Mouse (Mus musculus) B cell, adult 2 months (primary cell): ENCODE data around the gene Slc38a6.

Experiments used
- DNase-seq, 2 experiments: peaks; one replicate each; pipeline ENCODE4 v3.0.0; 2022

Gene Slc38a6

DNA sequence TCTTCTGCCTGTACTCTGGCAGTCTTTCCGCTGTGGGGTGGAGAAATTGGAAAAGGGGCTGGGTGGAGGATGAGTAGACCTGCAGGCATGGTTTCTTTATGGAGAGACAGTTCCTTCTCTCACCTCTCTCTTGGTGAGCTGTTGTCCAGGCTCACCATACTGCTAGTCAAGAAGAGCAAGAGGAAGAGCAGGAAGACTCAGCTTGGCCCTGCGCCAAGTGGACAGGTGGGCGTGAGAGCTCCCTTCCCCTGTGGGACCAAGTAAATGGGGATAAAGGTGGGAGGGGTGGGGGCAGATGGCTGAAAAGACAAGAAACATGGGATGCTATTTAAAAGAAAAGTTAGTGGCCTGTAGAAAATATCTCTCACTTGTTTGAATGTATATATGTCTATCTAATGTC lies 71.2 kb downstream of the Slc38a6 start:
- no peak for DNase-seq

DNA sequence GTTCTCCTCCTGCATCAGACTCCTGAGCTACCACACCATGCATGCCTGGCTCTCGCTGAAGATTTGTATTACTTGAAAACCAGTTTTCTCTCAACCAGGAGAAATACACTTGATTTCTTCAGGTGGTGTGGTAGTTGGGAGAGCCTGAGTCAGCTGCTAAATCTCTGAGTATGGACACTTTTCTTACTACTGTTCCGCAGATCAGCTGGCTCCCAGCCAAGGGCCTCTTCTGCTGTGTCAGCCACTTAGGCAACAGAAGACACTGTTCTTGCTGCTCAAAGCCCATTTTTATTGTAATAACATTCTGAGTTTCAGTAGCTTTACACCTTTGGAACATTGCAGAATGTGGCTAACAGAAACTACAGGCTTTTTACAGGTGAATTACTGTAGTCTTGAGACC lies 72.1 kb downstream of the Slc38a6 start:
- DNase-seq: no peak

DNA sequence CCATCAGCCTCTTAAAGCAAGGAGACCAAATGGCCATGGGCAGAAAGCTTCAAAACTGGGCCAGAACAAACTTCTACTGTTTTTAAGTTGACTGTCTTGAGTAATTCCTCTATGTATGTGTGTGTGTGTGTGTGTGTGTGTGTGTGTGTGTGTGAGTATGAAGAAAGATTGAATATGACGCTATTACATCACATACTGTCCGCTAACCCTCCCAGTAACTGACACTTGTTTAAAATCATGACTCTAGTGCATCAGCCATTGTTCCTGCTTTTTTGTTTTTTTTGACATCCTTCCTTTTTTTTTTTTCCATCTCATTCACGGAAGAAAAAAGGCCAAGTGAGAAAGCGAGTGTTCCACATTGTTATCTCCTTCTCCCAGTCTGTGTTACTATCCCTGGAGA lies 72.9 kb downstream of the Slc38a6 start:
- DNase-seq: no peak

DNA sequence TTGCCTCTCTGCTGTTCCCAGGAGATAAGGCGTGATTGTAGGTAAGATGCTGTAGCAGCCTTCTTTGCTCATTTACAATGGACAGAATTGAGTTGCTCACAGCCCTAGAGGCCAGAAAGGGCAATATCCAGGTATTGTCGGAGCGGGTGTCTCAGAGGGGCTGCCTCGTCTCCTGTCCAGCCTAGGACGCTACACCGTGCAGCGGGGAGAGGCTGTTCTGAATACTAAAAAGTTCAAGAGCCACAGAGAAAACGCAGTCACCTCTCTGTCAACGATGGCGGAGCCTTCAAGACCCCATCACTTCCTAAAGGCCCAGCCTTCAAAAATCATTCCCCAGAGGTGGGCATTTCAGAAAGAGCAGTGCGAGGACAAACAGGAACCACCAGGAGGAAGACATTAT lies 74.6 kb downstream of the Slc38a6 start:
- DNase-seq: no peak

DNA sequence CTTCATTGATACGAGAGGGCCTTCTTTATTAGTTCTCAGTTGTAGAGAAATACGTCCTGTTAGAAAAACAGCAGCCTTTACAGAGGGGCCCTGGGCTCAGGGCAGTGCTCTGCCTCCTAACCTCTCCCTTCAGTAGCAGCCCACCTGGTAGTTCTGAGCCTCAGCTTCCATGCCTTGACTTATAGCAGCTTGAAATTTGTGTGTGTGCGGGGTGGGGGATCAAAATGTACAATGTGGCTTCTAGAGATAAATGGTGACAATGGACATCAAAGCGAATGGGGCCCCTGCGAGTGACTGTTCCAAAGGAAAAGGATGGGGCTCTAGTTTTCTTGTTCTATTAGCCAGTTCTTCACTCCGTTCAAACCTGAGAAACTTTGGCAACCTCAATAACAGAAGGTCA lies 76.8 kb downstream of the Slc38a6 start:
- DNase-seq: no peak

DNA sequence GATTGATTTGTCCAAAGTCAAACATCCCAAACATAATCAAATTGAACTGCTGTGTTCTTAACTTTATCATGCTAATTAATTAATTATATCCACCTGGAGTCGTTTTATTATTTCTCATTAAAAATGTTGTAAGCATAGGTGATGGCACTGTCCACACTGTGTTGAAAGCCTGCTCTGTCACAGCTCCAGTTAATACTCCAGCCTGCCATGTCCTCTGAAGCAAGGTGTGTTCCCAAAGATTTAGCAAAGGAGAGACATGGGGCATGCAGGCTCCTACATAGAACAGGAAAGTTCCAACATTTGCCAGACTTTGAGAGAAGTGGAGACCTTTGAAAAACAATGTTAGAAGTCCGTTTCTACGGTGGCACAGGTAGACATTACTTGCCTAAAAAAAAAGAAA lies 77.4 kb downstream of the Slc38a6 start:
- no peak for DNase-seq

DNA sequence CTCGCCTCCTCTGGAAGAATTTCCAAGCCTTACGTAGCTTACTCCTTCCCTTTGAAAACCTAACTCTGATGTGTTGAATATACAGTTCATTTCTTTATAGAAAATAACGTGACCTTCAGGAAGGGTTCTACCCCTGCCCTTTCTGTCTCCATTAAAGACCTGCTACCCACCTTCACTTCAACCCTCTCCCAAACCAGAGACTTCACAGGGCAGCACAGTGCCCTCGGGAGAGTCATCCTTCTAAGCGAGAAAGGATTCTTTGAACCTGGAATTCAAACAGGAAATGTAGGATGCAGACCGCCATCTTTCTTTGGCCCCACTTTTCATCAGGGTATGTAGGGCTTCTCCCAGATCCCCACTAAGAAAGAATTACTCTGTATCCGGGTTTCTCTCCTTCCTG lies 80.0 kb downstream of the Slc38a6 start:
- no peak for DNase-seq

DNA sequence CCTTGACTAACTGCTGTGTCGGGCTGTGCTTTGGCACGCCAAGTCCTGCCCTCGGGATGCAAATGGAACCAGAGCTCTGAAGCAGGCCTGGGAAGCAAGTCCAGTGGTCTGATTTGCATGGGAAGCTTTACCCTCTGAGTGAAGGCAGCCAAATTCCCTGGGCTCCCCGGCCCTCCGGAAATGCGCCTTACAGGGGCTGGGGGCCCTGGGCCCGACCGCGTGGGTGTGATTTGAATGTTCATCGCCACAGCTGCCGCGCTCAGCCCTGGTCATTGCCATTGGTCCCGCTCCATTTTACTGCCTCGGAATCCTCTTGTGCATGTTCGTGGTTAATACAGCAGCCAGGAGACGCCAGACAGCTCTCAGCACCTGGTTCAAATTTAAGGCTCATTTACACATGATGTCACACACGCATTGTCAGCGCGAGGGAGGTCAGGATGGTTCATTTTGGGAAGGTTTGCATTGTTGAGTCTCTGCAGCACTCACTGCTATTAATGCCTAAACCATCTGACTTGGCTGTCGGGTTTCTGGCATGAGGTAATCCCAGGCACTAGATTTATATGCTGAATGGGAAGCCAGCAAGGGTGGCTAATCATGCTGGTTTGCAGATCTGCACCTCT lies 81.0 kb downstream of the Slc38a6 start:
- no peak for DNase-seq

DNA sequence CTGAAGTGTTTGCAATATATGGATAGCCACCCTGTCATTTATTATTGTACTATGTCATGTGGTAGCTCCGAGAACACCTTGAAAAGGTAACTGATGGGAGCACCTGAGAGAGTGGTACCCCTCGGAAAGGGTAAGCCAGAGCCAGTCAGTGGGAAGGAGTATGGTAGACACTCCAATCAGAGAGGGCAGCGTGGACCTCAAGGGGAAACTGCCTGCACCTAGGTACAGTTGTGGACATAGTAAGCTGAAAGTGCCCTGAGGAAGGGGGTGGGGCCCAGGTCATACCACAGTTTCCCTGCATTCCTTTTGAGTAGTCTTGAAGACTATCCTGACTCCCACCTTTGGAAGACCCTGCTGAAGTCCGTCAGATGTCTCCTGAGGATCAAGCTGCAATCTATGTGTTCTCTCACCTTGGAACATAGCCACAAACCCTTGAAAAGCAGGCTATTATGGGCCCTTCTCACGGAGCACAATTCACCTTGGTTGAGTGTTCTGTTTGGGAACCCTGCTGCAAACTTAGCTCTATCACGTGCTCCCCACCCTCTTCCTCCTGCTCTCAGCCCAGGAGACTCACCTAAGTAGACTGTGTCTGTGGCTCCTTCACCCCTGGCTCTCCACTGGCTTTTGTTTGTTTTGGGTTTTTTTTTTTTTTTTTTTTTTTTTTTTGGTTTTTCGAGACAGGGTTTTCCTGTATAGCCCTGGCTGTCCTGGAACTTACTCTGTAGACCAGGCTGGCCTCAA lies 82.5 kb downstream of the Slc38a6 start:
- no peak for DNase-seq

DNA sequence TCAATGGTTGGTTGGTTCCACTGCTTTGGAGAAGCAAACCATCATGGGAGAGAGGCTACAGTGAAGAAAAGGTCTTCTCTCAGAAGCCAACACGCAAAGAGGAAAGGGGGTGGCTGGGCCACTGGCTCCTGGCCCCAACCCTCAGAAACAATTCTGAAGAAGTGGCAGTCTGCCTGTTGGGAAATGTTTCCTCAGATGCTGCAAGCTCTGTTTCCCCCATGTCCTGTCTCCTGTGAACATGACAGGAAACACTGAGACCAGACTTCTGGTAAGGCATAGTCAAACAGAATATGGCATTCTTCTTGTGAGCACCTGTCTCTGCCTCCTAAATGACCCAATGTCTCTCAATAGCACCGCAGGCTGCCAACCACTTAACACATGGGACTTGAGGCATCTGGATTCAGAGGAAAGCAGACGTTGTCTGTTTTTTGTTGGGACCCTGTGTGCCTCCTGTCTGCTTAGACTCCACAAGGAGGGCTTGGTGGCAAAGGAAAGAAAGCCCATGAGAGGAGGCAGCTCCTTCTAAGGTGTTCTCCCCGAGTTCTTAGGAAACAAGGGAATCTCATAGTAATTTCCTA lies 83.9 kb downstream of the Slc38a6 start:
- DNase-seq: no peak

DNA sequence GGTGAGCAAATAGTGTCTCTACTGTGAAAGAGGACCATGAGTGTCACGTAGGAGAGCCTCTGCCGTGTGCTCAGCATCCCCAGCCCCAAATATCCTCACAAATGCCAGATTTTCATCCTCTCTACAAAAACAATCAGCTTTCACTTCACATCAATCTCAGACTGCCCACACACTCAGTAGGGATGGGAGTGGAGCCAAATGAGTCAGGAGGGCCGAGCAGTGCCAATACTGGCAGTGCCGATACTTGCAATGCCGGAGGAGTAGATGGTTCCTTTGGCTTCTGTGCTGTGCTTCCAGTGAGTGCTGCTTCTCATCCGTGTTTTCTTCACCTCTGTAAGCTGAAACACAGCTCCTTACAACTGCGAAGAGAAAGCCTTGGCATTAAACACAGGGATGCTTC lies 84.6 kb downstream of the Slc38a6 start:
- no peak for DNase-seq

DNA sequence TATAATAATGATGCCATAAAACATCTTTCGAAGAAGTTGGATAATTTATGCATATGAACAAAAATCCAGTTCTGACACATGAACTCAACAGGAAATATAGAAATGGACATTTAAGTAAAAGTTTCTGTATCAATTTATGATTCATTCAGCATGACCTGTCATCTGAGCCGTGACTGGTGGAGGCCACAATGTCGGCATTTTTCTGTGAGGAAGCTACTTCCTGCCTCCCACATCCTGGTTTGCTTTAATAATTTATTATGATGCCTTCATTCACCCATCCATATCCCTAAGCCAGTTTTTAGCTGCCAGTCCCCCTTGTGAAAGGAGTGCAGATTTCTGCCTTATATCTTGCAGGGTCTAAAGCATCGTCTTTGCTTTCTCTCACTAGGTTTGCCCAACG lies 91.4 kb downstream of the Slc38a6 start:
- no peak for DNase-seq

DNA sequence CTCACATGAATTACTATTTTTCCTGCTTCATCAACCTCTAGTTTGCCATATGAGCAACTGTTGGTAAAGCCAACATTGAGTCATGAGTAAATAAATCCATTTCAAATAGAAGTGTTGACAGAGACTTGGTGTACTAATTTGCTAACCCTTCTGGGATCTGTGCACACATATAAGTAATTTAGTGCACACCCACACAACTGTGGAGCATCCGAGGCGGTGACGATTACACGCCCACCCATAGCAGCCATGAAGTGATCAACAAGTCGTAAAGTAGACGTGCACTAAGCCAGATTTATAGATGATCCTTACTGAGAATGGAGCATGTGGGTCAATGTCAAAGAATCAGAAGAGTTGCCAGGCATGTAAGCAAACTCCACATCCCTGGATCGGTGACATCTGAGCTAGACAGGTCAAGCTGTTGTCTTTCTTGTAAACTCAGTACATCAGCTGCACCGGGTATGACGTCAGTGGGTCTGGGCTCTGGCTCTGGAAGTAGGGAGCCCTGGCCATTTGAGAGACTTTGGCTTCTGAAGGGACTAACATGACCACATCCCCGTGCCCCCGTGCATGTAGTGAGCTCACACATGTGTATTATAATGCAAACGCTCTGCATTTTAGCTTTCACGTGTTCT lies 92.3 kb downstream of the Slc38a6 start:
- DNase-seq: no peak

DNA sequence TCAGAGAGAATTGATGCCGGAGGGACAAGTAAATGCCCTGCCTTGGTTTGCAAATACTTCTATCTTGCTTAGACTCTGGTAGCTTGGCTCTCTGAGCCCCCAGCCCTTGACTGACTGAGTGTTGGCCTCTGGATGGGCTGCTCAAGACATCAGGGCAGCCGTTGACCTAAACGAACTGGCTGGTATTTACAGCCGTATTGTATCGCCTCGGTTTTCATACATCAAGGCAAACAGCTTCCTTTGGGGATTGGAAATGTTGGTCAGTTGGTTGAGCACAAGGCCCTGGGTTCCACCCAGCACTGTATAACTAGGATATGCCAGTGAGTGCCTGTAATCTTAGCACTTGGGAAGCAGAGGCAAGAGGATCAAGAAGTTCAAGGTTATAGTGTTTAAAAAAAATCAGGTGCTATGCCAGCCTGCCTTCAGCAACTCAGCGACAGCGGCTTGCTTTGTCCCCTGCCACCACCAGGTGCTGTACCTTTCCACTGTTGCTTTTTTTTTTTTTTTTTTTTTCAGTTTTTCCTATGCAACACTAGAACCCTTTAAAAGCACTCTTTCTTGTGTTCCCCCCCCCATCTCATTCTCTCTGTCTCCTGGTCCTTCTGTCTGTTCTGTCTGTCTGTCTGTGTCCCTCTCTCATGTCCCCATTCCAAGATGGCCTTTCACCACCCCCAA lies 94.2 kb downstream of the Slc38a6 start:
- no peak for DNase-seq

DNA sequence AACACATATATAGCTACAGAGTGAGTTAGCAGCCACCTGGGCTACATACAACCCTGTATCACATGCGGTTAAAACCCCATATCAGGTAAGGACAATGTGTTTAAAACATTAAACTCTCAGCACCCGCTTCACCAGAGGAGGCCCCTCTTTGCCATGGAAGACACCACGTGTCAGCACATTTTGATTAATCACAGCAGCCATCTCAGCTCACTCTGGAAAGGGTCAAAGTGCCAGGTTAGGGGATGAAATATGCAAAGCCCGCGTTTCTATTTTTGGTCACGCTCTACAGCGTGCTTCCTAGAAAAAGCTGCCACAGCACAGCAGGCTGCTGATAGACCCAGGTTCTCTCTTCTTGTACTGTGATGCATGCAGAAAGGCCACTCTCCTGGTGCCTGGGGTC lies 94.9 kb downstream of the Slc38a6 start:
- DNase-seq: no peak

DNA sequence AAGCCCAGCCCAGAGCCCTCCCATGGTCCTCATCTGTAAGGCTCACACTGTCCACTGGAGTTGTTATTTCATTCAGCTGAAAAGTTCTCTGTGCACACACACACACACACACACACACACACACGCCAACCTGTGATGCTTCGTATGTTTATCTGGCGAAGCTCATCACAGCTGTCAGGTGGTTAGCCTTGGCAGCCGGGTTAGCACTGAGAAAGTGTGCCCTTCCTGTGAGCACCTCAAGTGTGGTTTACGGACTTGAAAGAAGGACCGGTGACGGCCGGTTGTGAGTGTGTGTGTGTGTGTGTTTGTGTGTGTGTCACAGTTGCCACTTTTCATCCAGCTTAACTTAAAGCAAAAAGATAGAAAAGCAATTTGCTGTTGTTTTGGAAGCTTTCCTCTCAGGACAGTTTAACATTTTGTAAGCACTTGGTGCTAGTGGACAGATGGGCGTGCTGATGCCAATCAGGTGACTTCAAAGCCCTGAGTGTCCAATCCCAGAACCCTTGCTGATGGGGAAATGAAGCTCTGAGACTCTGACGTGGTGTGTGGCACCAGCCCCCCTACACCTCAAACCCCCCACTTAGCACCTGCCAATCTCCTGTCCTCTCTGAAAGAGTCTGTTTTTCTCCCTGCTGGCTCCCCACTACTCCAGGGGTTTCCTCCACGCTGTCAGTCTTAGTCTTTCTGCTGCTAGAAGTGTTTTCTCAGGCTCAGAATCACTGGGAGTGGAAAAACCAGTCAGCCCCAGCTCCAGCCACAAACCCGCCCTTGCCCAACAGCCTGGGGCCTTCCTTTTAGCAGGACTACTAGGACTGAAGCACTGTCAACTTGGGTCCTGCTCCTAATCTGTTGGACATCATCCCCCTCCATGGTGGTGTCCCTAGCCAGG lies 96.0 kb downstream of the Slc38a6 start:
- no peak for DNase-seq

DNA sequence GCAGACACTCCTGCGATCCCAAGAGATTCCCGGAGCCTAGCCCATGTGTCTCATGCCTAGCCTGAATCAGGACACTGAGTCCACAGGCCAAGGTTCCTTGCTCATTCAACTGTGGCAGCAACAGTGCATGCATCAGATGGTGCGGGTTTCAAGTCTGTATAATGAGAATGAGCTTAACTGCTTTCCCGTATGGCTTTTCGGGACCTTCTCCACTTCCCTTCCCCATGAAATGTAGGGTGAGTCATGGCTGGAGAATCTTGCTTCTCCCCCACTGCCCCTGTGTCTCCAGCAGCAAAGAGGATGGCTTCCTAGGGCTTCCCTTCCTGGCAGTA lies 96.6 kb downstream of the Slc38a6 start:
- no peak for DNase-seq

DNA sequence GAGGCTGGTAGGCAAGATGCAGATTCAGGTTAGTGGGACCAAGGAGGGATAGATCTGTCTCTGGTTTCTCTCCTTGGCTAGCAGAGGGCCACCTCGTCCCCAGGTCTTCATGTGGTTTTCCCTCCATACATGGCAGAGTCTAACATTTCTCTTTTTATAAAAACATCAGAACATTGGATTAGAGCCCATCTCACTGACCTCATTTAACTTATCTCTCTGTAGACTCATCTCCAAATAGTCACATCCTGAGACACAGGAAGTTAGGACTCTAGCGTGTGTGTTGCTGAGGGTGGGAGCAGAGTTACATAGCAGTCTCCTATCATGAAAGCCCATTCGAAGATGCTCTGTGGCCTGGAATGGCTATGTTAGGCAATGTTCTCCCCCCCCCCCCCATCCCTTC lies 97.3 kb downstream of the Slc38a6 start:
- DNase-seq: no peak

DNA sequence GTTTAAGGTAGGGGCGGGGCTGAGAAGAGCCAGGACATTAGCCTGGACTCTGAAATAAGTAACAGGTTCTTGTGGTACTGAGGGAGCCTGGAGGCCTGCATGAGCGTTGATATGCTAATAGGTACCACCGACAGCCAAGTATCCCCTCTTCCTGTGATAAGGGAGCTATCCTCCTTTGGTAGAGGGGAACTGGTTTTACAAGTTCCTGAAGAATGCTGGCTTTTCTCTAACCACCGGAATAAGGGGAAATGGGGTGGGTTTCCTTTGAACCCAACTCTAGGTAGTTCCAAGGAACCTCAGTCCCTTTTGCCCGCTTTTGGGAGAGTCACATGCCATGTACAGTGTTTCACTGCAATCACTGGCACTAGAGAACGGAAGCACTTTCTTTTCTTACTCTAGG lies 98.2 kb downstream of the Slc38a6 start:
- DNase-seq: no peak

DNA sequence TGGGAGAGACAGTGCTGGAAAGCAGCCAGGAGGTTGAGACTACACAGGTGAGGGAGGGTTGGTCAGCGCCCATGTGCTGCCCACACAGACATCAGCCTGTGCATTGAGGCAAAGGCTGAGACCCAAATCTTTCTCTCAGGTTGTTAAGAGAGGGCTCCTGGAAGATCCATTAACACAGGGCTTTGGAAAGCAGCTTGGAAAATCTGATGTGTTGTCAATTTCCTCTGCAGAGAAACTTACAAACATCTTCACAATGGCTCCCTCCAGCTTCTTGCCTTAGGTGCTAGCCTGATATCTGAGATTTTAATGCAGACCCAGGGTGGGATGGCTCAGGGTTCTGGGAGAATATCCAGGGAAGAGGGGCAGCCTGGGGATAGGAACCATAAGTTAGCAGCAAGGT lies 105.9 kb downstream of the Slc38a6 start:
- no peak for DNase-seq

DNA sequence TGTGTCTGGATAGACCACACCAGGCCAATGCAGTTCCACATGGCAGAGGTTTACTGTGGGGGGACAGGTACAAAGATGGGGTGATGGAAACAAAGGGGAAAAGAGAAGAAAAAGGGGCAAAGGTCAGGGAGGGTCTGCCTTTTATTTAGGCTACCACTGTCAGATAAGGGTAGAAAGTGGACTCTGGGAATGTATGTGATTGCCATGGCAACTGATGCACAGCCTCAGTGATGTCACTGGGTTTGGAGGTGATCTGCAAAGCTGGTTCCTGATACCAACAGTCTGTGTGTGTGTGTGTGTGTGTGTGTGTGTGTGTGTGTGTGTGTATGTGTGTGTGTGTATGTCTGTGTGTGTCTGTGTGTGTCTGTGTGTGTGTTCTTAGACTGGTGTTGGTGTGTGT lies 106.4 kb downstream of the Slc38a6 start:
- no peak for DNase-seq

DNA sequence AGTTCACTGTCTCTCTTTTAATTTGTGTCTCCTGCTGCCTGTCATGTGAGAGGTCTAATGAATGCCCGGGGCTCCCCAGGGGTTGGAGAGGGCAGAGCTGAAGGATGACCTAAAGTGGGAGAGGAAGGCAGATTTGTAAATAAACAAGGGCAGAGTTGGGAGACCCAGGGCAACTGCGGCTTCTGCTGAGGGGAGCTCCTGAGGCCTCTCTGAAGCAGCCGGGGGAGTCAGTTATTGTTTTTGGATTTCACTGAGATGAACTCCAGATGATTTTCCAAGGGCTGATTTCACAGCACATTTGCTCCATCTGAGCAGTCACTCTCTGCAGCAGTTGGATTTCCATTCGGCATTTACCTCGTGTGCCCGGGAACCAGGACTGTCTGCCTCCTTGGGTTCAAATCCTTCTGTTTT lies 107.3 kb downstream of the Slc38a6 start:
- DNase-seq: no peak

DNA sequence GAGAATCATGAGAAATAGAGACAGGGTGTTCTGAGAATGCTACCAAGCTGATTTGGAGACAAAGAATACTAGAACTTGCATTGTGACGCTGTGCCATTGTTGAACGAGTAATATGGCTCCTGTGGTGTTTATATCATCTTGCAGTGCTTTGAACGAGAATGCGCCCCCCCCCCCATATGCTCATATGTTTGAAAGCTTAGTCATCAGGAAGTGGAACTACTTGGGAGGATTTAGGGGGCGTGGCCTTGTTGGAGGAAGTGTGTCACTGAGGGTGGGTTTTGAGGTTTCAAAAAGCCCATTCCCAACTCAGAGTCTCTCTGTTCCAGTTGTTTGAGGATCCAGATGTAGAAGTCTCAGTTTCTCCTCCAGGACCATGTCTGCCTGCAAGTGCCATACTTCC lies 108.0 kb downstream of the Slc38a6 start:
- DNase-seq: no peak
